Mouse (Mus musculus) heart, adult 2 months (tissue): ENCODE measurements at regions not wholly inside any gene's neighbourhood (a gene's known extent, or its start where the extent isn't known, plus 50 kb on each side); places are given as distances from the start of the nearest gene placed in this dataset.
A peak's percentile ranks its signal among the peaks of the same experiment; 100 is the strongest.

ENCODE experiments used
- DNase-seq, 2 experiments: peaks; one replicate each; pipeline ENCODE4 v3.0.0; 2021
- H3K27ac ChIP-seq: fragments of 200-600 bp; 2 replicates; pipeline ENCODE4 v1.8.1; 2022
- H3K27me3 ChIP-seq: fragments of 200-500 bp; 2 replicates; pipeline ENCODE4 v1.6.1; 2012; ENCODE audit warnings: mild to moderate bottlenecking, low read length, inconsistent platforms, mixed read lengths; ENCODE audit not compliant: control insufficient read depth, insufficient read depth
- H3K36me3 ChIP-seq: fragments of 200-500 bp; 2 replicates; pipeline ENCODE4 v1.6.1; 2012; ENCODE audit warnings: low read length, inconsistent platforms; ENCODE audit not compliant: control insufficient read depth, insufficient read depth
- H3K4me1 ChIP-seq: fragments of 200-500 bp; 2 replicates; pipeline ENCODE4 v1.6.1; 2011; ENCODE audit warnings: low read length; ENCODE audit not compliant: control insufficient read depth, insufficient read depth
- H3K4me3 ChIP-seq: fragments of 200-600 bp; 2 replicates; pipeline ENCODE4 v1.8.1; 2022
- H3K79me2 ChIP-seq: fragments of 200-500 bp; replicated peaks from 2 replicates; pipeline ENCODE4 v1.6.1; 2012; ENCODE audit warnings: mild to moderate bottlenecking, inconsistent platforms, low read length, moderate library complexity, mixed read lengths; ENCODE audit not compliant: control insufficient read depth, insufficient read depth
- H3K9ac ChIP-seq: fragments of 200-500 bp; 2 replicates; pipeline ENCODE4 v1.6.1; 2012; ENCODE audit warnings: low read depth, mild to moderate bottlenecking, control low read depth, inconsistent platforms, low read length, mixed read lengths
- CTCF ChIP-seq: fragments of 200-600 bp; IDR thresholded peaks from 2 replicates; pipeline ENCODE4 v1.8.1; 2022; ENCODE audit warnings: antibody characterized with exemption, mild to moderate bottlenecking, moderate library complexity
- EP300 ChIP-seq: fragments of 200-500 bp; IDR thresholded peaks from 2 replicates; pipeline ENCODE4 v1.6.1; 2011; ENCODE audit warnings: low read depth, low read length, control low read depth; ENCODE audit not compliant: insufficient read depth
- POLR2A ChIP-seq: fragments of 200-500 bp; IDR thresholded peaks from 2 replicates; pipeline ENCODE4 v1.6.1; 2011; ENCODE audit warnings: mild to moderate bottlenecking, low read depth, low read length, control low read depth; ENCODE audit not compliant: insufficient read depth
- WGBS: fragments of 180-500 bp; shearing (Covaris S2); methylation state at CpG from one replicate; pipeline ENCODE4 v1.1.7; 2018; 5-methylcytosine and 5-hydroxymethylcytosine counted together
- intact Hi-C: fragments of 180-260 bp; cut with DNase I; formaldehyde crosslinking; loops from one replicate; pipeline ENCODE4 v1.15.1; 2025

DNA sequence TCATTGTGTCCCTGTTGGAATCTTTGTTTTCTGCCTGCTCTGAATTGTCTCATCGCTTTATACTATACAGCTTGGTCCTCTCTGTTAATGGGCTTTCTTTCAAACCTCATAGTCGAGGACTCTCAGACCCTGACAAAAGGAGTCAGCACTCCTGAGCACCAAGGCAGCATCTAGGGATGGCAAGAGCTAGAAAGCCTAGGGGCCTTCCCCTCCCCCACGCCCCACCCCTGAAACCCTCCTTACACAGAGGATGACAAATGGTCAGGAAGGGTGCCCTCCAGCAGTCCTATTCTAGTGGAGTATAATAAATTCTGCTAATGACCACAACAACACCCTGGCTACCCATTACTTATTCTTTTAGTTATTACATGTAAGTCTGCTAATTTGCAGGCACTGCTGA lies 74.4 kb downstream of the Tbx19 start:
- no peaks in the 10 kb centered on the region for H3K79me2 ChIP-seq
- no peaks in the 10 kb centered on the region for H3K27me3 ChIP-seq
- no peak overlapping the region for H3K4me3 ChIP-seq
- TF ChIP-seq CTCF (no peak), EP300 (no peak), POLR2A (no peak)
- no peak overlapping the region for H3K9ac ChIP-seq
- WGBS: 83% methylated on average over 3 of the region's 3 CpGs
- no peaks in the 10 kb centered on the region for H3K36me3 ChIP-seq
- no peak overlapping the region for H3K27ac ChIP-seq
- DNase-seq: no peak
- H3K4me1 ChIP-seq: peaks cover 1% of the 10 kb centered on the region
- intact Hi-C loops: no loop called here

- intact Hi-C loops: no loop called here
- no peak for DNase-seq
These were observed 75.8 kb downstream of the Tbx19 start for GRCm38 (mm10) chr1:165084753-165085152.

GRCm38 (mm10) chr1:165084179-165084578 lies 76.4 kb downstream of the Tbx19 start:
- Histone ChIP-seq H3K4me3 (no peak overlapping the region), H3K79me2 (no peaks in the 10 kb centered on the region), H3K27ac (no peak overlapping the region), H3K9ac (no peak overlapping the region), H3K27me3 (no peaks in the 10 kb centered on the region), H3K36me3 (no peaks in the 10 kb centered on the region), H3K4me1 (no peaks in the 10 kb centered on the region)
- TF ChIP-seq EP300 (no peak), POLR2A (no peak)
- WGBS: 71% methylated on average over 6 of the region's 6 CpGs
- intact Hi-C loops: no loop called here
- peak; percentile 45 to 65 for DNase-seq

More at GRCm38 (mm10) chr1:165084753-165085152, 75.8 kb downstream of the Tbx19 start:
- no peak for TF ChIP-seq CTCF
- no peak for TF ChIP-seq EP300
- no peak for TF ChIP-seq POLR2A
- peaks cover 1% of the 10 kb centered on the region for H3K4me1 ChIP-seq
- 84% methylated on average over 9 of the region's 9 CpGs for WGBS
- H3K36me3 ChIP-seq: no peaks in the 10 kb centered on the region
- H3K27me3 ChIP-seq: no peaks in the 10 kb centered on the region
- H3K79me2 ChIP-seq: no peaks in the 10 kb centered on the region
- H3K27ac ChIP-seq: no peak overlapping the region
- no peak overlapping the region for H3K9ac ChIP-seq
- H3K4me3 ChIP-seq: no peak overlapping the region

GRCm38 (mm10) chr1:165080351-165080750 lies 80.2 kb downstream of the Tbx19 start:
- no peak overlapping the region for H3K4me3 ChIP-seq
- intact Hi-C loops: no loop called here
- no peak for TF ChIP-seq CTCF
- H3K9ac ChIP-seq: no peak overlapping the region
- no peaks in the 10 kb centered on the region for H3K27me3 ChIP-seq
- H3K27ac ChIP-seq: no peak overlapping the region
- H3K36me3 ChIP-seq: no peaks in the 10 kb centered on the region
- peaks cover 3% of the 10 kb centered on the region; the same call in 1 of the 2 replicates for H3K4me1 ChIP-seq
- no peak for DNase-seq
- WGBS: 88% methylated on average over 9 of the region's 9 CpGs
- no peaks in the 10 kb centered on the region for H3K79me2 ChIP-seq

- H3K4me3 ChIP-seq: no peak overlapping the region
- H3K79me2 ChIP-seq: no peaks in the 10 kb centered on the region
- DNase-seq: no peak
- no peaks in the 10 kb centered on the region for H3K36me3 ChIP-seq
- no peaks in the 10 kb centered on the region for H3K27me3 ChIP-seq
- H3K27ac ChIP-seq: no peak overlapping the region
- TF ChIP-seq POLR2A (no peak), CTCF (no peak), EP300 (no peak)
- intact Hi-C loops: no loop called here
- WGBS: 49% methylated on average over 4 of the region's 4 CpGs
- H3K4me1 ChIP-seq: peaks cover 3% of the 10 kb centered on the region; the same call in 1 of the 2 replicates
- H3K9ac ChIP-seq: no peak overlapping the region
These were observed 83.3 kb downstream of the Tbx19 start for GRCm38 (mm10) chr1:165077313-165077712.

DNA sequence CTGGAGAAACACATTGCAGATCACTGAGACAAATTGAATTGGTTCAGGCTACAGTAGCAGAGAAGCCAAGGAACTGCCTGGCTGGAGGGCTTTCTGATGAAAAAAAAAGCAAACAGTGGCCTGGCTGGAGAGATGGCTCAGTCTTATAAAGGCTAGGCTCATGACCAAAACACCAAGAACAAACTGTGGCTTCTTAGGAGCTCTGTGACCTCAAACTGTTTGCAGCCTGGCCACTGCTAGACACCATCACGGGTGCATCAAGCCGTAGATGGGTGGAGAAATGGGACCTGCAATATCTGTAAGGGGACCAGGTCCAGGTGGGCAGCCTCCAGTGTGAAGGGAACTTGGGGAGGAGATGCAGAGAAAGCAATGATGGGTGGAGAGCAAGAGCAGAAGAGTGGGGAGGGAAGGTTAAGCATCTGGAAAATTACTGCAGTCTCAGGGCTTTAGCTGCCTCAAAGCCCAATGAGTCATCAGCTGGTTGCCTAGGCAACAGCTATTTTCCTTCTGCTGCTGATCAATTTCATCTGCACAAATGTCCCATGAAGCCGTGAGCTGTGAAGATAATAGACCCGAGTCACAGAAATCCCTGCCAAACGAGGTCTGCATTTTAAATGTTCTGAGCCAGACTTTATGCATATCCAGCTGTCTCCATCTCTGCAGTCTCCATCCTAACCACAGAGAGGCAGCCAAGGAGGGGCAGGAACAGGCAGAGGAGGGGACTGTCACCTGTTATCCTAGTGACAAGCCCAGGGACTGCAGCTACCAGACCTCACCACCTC lies 85.1 kb downstream of the Tbx19 start:
- H3K4me3 ChIP-seq: no peak overlapping the region
- H3K79me2 ChIP-seq: no peaks in the 10 kb centered on the region
- H3K4me1 ChIP-seq: peaks cover 3% of the 10 kb centered on the region; the same call in 1 of the 2 replicates
- no peak overlapping the region for H3K9ac ChIP-seq
- peak; percentile 39 to 63 for DNase-seq
- TF ChIP-seq CTCF: 0 out of 2 replicates have a peak, but pooled peaks have one; percentile 22
- TF ChIP-seq EP300: no peak
- intact Hi-C loops: no loop called here
- H3K27ac ChIP-seq: peak overlapping the region; percentile 10; the same call in 1 of the 2 replicates
- 44% methylated on average over 5 of the region's 5 CpGs for WGBS
- no peaks in the 10 kb centered on the region for H3K27me3 ChIP-seq
- no peaks in the 10 kb centered on the region for H3K36me3 ChIP-seq
